Comparison of ENCODE assay signal across 15 mouse cellular contexts in genomic region chr3:30014279-30014678, GRCm38 (mm10).
DNase-seq lines count a peak whose midpoint lies in the region; ATAC-seq and TF ChIP-seq lines count a peak whose summit lies in the region.
"Had no signal": no experiment of that assay in that cellular context is flagged by ENCODE, and none has a peak within 500 bp of the region (broad histone marks: within the 10 kb centered on the region; RNA-seq: fewer than 3 reads in every experiment).

No protein-coding gene starts in this region.

- H3K4me1 ChIP-seq in kidney, adult 2 months (ENCODE audit: control insufficient read depth, insufficient read depth, low read length), result no peaks in the 10 kb centered on the region; the same call in 1 of the 2 replicates
- H3K4me1 ChIP-seq in lung, embryonic 16.5 days (replicated peaks; ENCODE audit: control insufficient read depth, insufficient read depth, low read length), result peaks cover 17% of the 10 kb centered on the region
- H3K4me1 ChIP-seq in embryonic fibroblast, embryonic 13.5 days (ENCODE audit: control insufficient read depth, insufficient read depth, low read length), result peaks cover 6% of the 10 kb centered on the region
- peaks cover 21% of the 10 kb centered on the region for H3K4me1 ChIP-seq in limb, embryonic 14.5 days (ENCODE audit: control insufficient read depth, insufficient read depth, low read length)

- no peak for TF ChIP-seq CTCF in kidney, adult 2 months (conservative IDR thresholded peaks at IDR 0.05; ENCODE audit: insufficient read depth, insufficient read length, low read depth, low read length)
- no peak for TF ChIP-seq CTCF in embryonic fibroblast, embryonic 13.5 days (IDR thresholded peaks at IDR 0.05; ENCODE audit: borderline replicate concordance, insufficient read depth, low read length)

- peak; percentile 51 for DNase-seq in kidney, adult 2 months
- DNase-seq in kidney, postnatal 10 days, result no peak
- no peak for DNase-seq in lung, postnatal 14 days
- no peak for DNase-seq in limb, embryonic 14.5 days (ENCODE audit: low spot score)
- DNase-seq in layer of hippocampus, postnatal 25 days (ENCODE audit: extremely low spot score in 1 of 2, low spot score in 1 of 2), result no peak
- DNase-seq: cerebellum, adult 2 months; gastrocnemius, adult 2 months; thymus, postnatal 4 days had no signal

- H3K9me3 ChIP-seq in lung, embryonic 16.5 days (ENCODE audit: control insufficient read depth, low read length), result no peaks in the 10 kb centered on the region
- no peaks in the 10 kb centered on the region for H3K9me3 ChIP-seq in limb, embryonic 14.5 days (ENCODE audit: control insufficient read depth, low read length)
- H3K9me3 ChIP-seq: embryonic facial prominence, embryonic 10.5 days; forebrain, embryonic 12.5 days; midbrain, embryonic 15.5 days had no signal

- H3K4me2 ChIP-seq in lung, embryonic 16.5 days (ENCODE audit: low read depth, low read length), result 0 out of 2 replicates have a peak overlapping the region, but pooled peaks have one; percentile 22
- no peak overlapping the region; the same call in 1 of the 2 replicates for H3K4me2 ChIP-seq in limb, embryonic 14.5 days (replicated peaks; ENCODE audit: low read depth, low read length, severe bottlenecking)
- H3K4me2 ChIP-seq: midbrain, embryonic 15.5 days had no signal

- H3K4me3 ChIP-seq in kidney, adult 2 months (ENCODE audit: insufficient read depth, low read depth, low read length), result no peak overlapping the region
- no peak overlapping the region for H3K4me3 ChIP-seq in lung, embryonic 16.5 days (ENCODE audit: low read length)
- H3K4me3 ChIP-seq in embryonic fibroblast, embryonic 13.5 days (ENCODE audit: insufficient read depth, low read length), result no peak overlapping the region
- H3K4me3 ChIP-seq in limb, embryonic 14.5 days (replicated peaks; ENCODE audit: low read length), result no peak overlapping the region
- H3K4me3 ChIP-seq: embryonic facial prominence, embryonic 10.5 days; forebrain, embryonic 12.5 days; midbrain, embryonic 15.5 days had no signal

- WGBS in kidney, adult 2 months, result 58% methylated on average over 1 of the region's 1 CpGs
- 57% methylated on average over 1 of the region's 1 CpGs for WGBS in lung, embryonic 16.5 days
- 25% methylated on average over 1 of the region's 1 CpGs for WGBS in limb, embryonic 14.5 days

- H3K9ac ChIP-seq in lung, embryonic 16.5 days (ENCODE audit: low read length), result no peak overlapping the region
- H3K9ac ChIP-seq in limb, embryonic 14.5 days (ENCODE audit: low read depth, low read length, severe bottlenecking), result no peak overlapping the region
- H3K9ac ChIP-seq: forebrain, embryonic 12.5 days; liver, embryonic 14.5 days; midbrain, embryonic 15.5 days had no signal

- peak overlapping the region; percentile 88 for H3K27ac ChIP-seq in kidney, adult 2 months (ENCODE audit: insufficient read depth, low read depth, low read length)
- peak overlapping the region; percentile 79 for H3K27ac ChIP-seq in lung, embryonic 16.5 days (ENCODE audit: low read length)
- peak overlapping the region; percentile 41; the same call in 1 of the 2 replicates for H3K27ac ChIP-seq in embryonic fibroblast, embryonic 13.5 days (ENCODE audit: insufficient read depth, low read length)
- no peak overlapping the region for H3K27ac ChIP-seq in limb, embryonic 14.5 days (replicated peaks; ENCODE audit: low read depth, low read length)
- H3K27ac ChIP-seq: embryonic facial prominence, embryonic 10.5 days; forebrain, embryonic 12.5 days; liver, embryonic 14.5 days; midbrain, embryonic 15.5 days had no signal

- ATAC-seq in lung, embryonic 16.5 days (ENCODE audit: low read depth), result no peak
- ATAC-seq in limb, embryonic 14.5 days (ENCODE audit: low FRiP score, low read depth), result no peak
- ATAC-seq: intestine, postnatal 0 days had no signal

- H3K27me3 ChIP-seq in kidney, adult 2 months (replicated peaks; ENCODE audit: control insufficient read depth, insufficient read depth, low read length), result no peaks in the 10 kb centered on the region
- H3K27me3 ChIP-seq in lung, embryonic 16.5 days (ENCODE audit: control insufficient read depth, insufficient read depth, low read depth, low read length), result no peaks in the 10 kb centered on the region
- no peaks in the 10 kb centered on the region for H3K27me3 ChIP-seq in limb, embryonic 14.5 days (ENCODE audit: control insufficient read depth, insufficient read depth, low read length)

- H3K36me3 ChIP-seq in kidney, adult 2 months (ENCODE audit: control insufficient read depth, insufficient read depth, low read length), result no peaks in the 10 kb centered on the region
- H3K36me3 ChIP-seq in lung, embryonic 16.5 days (ENCODE audit: control insufficient read depth, insufficient read depth, low read length), result no peaks in the 10 kb centered on the region
- H3K36me3 ChIP-seq in limb, embryonic 14.5 days (ENCODE audit: control insufficient read depth, insufficient read depth, low read length), result no peaks in the 10 kb centered on the region
- H3K36me3 ChIP-seq: embryonic facial prominence, embryonic 10.5 days; forebrain, embryonic 12.5 days; midbrain, embryonic 15.5 days had no signal

- no peak for TF ChIP-seq POLR2A in kidney, adult 2 months (IDR thresholded peaks at IDR 0.05; ENCODE audit: low read depth, low read length)
- TF ChIP-seq POLR2A in embryonic fibroblast, embryonic 13.5 days (IDR thresholded peaks at IDR 0.05; ENCODE audit: low read depth, low read length), result no peak
- TF ChIP-seq POLR2A in limb, embryonic 14.5 days (IDR thresholded peaks at IDR 0.05; ENCODE audit: borderline replicate concordance, extremely low read depth, insufficient read depth, insufficient read length), result peak; percentile 13; the same call in 1 of the 2 replicates
